Mouse (Mus musculus) kidney, adult 11 months (tissue): ENCODE measurements at regions not wholly inside any gene's neighbourhood (a gene's known extent, or its start where the extent isn't known, plus 50 kb on each side); places are given as distances from the start of the nearest gene placed in this dataset.
A peak's percentile ranks its signal among the peaks of the same experiment; 100 is the strongest.
"Not testable (repeated sequence)": the region's sequence is repeated elsewhere in the genome, so short reads cannot be mapped to it uniquely, and the experiment has no call there.

Experiments
- DNase-seq: peaks from one replicate; pipeline ENCODE4 v3.0.0; 2022

GRCm38 (mm10) chr3:79002173-79002848 is 284.0 kb downstream of the Rapgef2 start:
- no peak for DNase-seq

- DNase-seq: no peak
Measured at GRCm38 (mm10) chr3:79001754-79002153, 284.6 kb downstream of the Rapgef2 start.

GRCm38 (mm10) chr3:79000293-79000692 is 286.0 kb downstream of the Rapgef2 start:
- no peak for DNase-seq

DNA sequence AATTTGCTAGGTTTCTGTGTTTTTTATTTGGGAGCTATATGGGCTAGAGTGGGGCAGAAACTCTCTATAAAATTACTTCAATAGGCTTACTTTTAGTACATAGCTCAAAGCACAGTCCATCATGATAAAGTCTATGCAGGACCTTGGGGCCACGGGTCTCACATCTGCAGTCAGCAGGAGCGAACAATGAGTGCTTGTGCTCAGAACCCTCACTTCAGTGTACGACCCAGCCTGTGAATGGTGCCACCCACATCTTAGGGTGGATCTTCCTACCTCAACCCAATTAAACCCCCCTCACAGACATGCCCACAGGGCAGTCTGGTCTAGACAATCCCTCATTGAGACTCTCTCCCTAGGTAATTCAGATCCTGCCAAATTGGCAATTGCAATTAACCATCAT is 286.5 kb downstream of the Rapgef2 start:
- no peak for DNase-seq

- peak; percentile 47 for DNase-seq
Measured at GRCm38 (mm10) chr3:78988120-78988519, 298.2 kb downstream of the Rapgef2 start.

DNA sequence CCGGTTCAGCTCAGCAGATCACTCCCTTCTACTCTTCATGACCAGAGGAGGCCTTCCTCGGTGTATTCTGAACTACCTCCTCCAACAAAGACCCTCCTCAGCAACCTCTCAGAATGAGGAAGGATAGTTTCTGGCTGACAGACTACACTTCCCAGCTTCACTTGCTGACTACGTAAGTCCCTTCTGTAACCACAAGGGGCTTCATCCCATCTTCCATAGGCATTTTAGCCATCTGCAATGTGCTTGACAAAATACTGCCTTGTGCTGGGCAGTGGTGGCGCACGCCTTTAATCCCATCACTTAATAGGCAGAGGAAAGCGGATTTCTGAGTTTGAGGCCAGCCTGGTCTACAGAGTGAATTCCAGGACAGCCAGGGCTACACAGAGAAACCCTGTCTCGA is 299.6 kb downstream of the Rapgef2 start:
- DNase-seq: no peak

DNA sequence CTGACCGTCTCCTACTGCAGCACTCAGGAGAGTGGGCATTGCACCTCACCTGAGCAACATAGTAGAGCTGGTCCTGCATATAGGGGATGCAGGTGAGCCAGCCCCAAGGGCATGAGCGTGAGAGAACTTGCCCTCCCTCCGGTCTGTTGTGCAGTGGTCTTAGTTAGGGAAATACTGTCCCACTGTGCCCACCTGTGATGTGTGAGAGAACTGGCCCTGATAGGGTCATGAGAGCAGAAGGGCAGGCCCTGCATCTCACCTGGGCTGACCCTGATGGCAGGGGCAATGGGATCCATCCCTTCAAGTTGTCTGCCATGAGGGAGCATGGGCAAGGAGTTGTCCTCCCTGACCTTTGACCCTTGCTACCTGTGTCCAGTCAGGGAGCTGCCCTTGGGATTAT is 305.3 kb downstream of the Rapgef2 start:
- no peak for DNase-seq

DNA sequence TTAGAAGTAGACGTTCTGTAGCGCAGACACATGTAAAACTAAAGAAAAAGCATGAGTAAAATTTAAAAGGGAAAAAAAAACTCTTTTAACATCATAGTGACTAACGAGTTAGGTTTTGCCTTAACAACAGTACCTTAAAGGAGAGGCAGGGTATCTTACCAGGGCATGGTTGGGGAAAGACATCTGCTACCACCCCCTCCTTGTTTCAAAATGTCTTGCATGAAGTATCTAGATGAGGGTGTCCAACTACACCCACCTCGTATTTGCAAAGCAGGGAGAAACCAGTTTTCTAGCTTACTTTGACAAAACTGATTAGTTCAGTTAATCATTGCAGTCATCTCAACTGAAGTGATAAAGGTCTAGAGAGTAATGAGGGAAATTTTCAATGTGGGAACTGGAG is 307.5 kb downstream of the Rapgef2 start:
- DNase-seq: no peak

DNA sequence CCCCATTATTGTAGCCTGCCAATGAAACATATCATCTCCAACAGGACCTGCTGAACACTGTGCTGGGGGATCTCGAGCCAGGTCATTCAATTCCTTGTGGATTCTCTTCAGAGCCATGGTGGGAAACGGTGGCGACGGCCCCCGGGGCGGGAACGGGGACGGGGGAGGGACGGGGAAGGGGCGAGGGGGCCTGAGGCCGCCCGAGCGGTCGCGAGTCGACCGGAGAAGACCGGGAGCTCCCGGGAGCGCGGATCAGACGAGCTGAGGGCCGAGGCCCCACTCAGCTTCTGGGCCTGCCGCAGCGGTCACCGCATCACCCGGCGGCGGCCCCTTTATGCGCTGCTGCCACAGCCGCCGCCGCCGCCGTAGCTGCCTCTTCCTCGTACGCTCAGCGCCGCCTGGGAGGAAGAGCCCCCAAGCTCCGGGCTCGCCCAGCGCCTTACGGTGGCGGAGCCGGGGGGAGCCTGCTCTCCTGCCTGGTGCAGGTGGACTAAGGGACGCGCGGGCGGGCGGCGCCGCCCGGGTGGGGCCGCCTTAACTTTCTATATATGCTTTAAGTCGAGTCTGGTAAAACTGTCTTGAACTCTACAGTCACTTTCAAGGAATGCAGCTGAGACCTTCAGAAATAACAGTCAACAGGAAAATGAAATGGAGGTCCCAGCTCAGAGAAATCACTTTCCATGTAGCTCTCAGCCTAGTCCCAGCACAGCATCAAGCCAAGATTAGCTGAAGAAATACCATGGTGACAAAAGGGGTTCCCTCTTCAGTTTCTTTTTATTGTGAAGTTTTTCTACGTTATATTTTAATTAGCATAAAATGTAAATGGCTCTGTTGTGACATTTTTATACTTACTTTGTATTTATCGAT is 319.4 kb downstream of the Rapgef2 start:
- not testable (repeated sequence) for DNase-seq

DNA sequence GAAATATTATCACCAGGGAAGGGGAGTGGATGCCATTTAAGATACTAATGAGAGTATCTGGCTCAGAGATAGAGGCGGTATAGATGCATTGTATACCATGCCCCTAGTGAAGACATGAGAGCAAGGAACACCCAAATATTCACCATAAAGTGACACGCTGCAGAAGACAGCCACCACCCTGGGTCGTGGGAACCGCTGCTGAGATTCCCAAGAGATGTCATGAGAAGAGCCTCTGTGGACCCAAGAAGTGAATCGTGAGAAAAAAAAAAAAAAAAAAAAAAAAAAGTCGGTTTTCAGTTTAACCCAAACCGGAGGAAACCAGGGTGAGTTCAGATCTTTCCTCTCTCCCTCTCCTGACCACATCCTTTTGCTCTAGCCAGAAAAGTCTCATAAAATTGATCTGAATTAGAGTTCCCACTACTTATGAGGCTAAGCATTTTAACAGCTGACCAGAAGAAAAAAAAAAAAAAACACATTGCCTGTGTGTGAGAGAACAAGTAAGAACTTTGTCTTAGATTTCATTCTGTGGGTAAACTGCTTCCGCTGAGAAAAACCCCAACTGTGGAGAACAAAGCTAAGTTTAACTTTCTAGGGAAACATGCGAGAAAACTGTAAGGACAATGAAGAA is 322.0 kb downstream of the Rapgef2 start:
- no peak for DNase-seq

GRCm38 (mm10) chr3:78958781-78959180 is 327.5 kb downstream of the Rapgef2 start:
- DNase-seq: peak; percentile 3

DNA sequence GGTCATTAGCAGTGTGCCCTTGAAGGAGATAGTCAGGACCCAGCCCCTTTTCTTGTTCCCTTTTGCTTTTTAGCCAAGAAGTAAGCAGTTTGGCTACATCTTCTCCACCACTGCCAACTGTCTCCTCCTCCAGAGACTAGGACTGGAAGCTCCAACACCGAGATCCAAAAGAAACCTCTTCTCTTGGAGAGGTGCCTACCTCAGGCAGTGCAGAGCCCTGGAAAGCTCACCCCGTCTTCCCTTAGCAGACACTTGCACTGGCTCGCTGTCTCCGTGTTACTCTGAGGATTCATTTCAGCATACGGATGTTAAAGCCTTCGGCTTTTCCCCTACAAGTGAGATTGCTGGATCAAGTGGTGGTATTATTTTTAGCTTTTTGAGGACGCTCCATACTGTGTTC is 331.0 kb downstream of the Rapgef2 start:
- no peak for DNase-seq

- DNase-seq: not testable (repeated sequence)
Measured at GRCm38 (mm10) chr3:78949385-78949784, 336.9 kb downstream of the Rapgef2 start.

DNA sequence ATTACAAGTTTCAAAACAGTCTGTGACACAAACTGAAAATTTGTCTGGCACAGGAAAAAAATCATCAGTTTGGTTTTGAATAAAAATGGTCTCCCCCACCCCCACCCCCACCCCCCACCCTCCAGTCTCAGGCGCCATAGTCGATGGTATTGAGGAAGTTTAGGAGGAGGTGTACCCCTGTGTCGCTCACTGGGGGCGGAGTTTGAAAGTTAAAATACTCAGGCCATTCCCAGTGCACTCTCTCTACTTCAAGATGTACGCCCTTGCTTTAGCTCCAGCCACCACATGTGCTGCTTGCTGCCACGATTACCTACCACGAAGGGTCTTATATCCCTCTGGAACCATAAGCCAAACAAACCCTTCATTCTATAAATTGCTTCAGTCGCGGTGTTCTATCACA is 337.6 kb downstream of the Rapgef2 start:
- DNase-seq: no peak

DNA sequence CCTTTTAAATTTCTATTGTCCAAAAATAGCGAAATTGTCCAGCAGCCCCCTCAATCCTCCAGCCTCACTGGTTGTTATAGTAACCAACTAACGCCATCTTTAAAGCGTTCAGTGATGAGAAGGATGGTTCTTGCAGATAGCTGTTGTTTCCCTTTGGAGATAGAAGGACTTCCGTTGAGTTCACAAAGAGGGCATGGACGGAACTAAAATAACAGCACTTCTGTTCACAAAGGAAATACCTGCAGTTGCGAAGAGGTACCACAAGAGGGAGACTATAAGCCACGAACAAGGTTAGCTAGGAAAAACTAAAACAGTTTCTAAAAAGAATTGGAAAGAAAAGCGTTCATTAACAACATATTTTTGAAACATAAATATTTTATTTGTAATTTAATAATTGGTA is 338.1 kb downstream of the Rapgef2 start:
- DNase-seq: peak; percentile 14

DNA sequence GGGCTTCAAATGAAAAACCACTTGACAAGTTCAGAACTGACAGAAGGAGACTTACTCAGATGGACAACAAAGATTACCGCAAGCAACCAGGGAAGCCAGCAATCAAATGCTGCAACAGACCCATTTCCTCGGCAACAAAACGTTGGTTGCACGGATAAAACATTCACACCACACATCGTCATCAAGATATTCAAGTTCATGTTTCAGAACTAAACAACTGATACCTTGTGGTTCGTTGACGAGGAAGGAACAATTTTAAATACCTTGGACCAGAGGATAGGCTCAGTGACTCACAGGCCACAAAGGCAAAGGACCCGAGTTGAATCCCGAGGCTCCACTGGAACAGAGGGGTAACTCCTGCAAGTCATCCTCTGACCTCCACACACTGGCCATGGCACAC is 339.1 kb downstream of the Rapgef2 start:
- DNase-seq: no peak

DNA sequence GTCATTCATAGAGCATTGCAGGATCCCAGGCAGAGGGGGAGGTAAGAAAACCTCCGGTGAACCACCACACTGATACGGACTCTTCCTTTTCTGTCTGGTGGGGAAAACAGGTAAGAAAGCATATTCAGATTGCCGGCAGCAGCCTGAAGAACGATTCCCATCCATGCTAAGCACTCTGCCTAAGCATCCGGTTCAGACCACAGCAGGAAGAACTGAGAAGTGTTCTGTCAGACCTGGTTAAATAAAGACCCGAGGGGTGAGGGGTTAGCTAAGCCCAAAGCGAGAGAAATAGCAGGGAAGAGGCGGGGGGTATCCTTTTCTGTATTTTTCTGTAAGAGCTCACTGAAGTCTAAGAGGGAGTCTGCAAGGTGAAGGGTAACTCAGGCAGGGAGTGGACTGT is 342.1 kb downstream of the Rapgef2 start:
- DNase-seq: no peak

GRCm38 (mm10) chr3:78932975-78933374 is 353.3 kb downstream of the Rapgef2 start:
- DNase-seq: no peak

- no peak for DNase-seq
Measured at GRCm38 (mm10) chr3:78919850-78920249, 366.5 kb downstream of the Rapgef2 start.

DNA sequence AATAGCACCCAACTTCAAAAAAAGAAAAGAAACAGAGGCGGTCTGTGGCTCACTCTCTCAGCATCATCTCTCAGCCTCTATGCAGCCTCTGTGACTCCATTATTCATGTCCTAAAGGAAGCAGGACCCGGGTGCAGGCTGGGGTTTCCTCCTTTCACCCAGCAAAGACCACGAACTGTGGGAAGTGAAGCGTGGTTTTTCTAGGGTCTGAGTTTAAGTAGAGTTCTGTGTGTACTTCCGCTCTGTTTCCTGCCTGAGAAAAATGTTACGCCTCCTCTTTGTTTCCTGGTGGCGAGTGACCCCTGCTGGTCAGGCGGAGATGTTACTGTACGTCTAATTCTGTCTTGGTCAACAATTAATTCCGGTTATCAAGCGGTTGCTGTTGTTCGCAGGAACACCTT is 366.9 kb downstream of the Rapgef2 start:
- DNase-seq: peak; percentile 14

- no peak for DNase-seq
Measured at GRCm38 (mm10) chr3:78908196-78908844, 378.0 kb downstream of the Rapgef2 start.

DNA sequence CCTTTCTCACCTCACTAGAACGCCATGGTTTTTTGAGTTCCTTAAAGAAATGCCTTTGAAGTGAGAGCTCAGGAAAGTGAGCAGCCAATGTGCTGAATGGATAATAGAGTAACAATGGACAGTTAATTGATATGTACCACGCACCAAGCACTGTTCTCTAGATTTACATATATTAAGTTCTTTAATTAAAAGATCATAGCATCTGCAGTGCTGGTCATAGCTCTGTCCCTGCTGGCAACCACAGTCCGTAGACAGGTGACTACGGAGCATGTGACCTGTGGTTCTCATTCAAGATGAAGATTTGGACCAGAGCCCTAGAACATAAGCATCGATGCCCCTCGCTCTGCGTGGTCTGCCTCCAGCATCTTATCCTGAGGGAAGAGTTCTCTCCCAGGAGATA is 378.5 kb downstream of the Rapgef2 start:
- no peak for DNase-seq

- peak; percentile 17 for DNase-seq
Measured at GRCm38 (mm10) chr3:78901838-78902484, 384.4 kb downstream of the Rapgef2 start.
